Mouse (Mus musculus) limb, embryonic 10.5 days (tissue): ENCODE measurements around the gene Lpar3. TPM values are rescaled to one million over a fixed set of nuclear protein-coding genes. Genes with fewer than 3 reads are reported as not detected.

Experiments used
- DNase-seq: peaks from one replicate; pipeline ENCODE4 v3.0.0-alpha.2; 2017; ENCODE audit warnings: low spot score
- H3K27ac ChIP-seq: fragments of 300-500 bp; sonication (generic); 2 replicates; pipeline ENCODE4 v1.5.1; 2016; ENCODE audit warnings: mild to moderate bottlenecking
- H3K27me3 ChIP-seq: fragments of 300-500 bp; sonication (generic); 2 replicates; pipeline ENCODE4 v1.6.1; 2016; ENCODE audit warnings: low read depth, mild to moderate bottlenecking; ENCODE audit not compliant: poor library complexity, severe bottlenecking
- H3K36me3 ChIP-seq: fragments of 300-500 bp; sonication (generic); 2 replicates; pipeline ENCODE4 v1.6.1; 2016; ENCODE audit warnings: mild to moderate bottlenecking, moderate library complexity
- H3K4me1 ChIP-seq: fragments of 300-500 bp; sonication (generic); 2 replicates; pipeline ENCODE4 v1.6.1; 2016
- H3K4me3 ChIP-seq: fragments of 300-500 bp; sonication (generic); 2 replicates; pipeline ENCODE4 v1.5.1; 2016; ENCODE audit warnings: mild to moderate bottlenecking, moderate library complexity
- H3K9me3 ChIP-seq: fragments of 300-500 bp; sonication (generic); replicated peaks from 2 replicates; pipeline ENCODE4 v1.6.1; 2016; ENCODE audit warnings: mild to moderate bottlenecking
- WGBS: fragments of 180-500 bp; shearing (Covaris S2); methylation state at CpG from one replicate; pipeline ENCODE4 v1.1.7; 2016; 5-methylcytosine and 5-hydroxymethylcytosine counted together
- polyA plus RNA-seq: library from polyadenylated mRNA; unstranded; fragments of >200 nt; fragmentation: Nextera tagmentation; extraction: Ambion mirVana; gene quantifications from 2 replicates; pipeline ENCODE4 v1.2.1, GENCODE M21; 2016

Gene Lpar3
- polyA plus RNA-seq, 1 experiment from 2014 or later, result 0.48 TPM

DNA sequence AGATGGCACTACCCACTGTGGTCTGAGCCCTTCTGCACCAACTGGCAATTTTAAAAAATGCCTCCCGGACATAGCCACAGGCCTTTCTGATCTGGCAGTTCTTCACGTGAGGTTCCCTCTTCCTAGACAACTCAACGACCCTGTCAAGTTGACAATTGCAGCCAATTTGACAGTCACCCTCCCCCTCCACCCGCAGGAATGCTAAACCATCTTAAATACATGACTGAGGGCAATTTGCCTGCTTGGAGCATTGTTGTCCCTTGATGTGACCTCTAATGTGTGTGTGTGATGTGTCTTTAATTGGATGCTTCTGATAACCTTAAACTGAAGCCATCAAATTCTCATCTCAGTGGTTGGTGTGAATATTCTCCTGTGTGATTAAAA lies 55.3 kb downstream of the Lpar3 start:
- WGBS, result 39% methylated on average over 4 of the region's 4 CpGs
- peaks cover 27% of the 10 kb centered on the region for H3K4me1 ChIP-seq
- no peak overlapping the region for H3K4me3 ChIP-seq
- no peak overlapping the region for H3K27ac ChIP-seq
- no peaks in the 10 kb centered on the region for H3K27me3 ChIP-seq
- no peaks in the 10 kb centered on the region for H3K36me3 ChIP-seq
- DNase-seq, result no peak
- no peaks in the 10 kb centered on the region for H3K9me3 ChIP-seq

DNA sequence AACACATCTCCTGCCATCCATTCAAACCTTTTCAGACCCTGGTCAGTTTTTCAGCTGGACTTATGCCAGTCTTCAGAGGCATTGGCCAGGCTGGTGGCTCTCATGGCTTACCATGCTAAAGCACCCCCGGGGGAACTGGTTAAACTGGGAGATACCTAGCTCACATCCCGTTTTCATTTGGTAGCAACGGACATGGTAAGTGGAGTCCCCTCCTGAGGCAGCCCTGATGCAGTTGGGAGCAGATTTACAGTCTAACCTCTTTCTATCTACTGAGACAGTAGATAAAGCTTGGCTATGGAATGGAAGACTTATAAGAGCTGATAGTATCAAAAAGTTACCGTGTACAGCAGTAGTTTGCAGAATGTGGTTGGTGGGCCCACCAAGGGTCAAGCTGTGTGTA lies 56.2 kb downstream of the Lpar3 start:
- Histone ChIP-seq H3K4me3 (no peak overlapping the region), H3K27ac (no peak overlapping the region), H3K9me3 (no peaks in the 10 kb centered on the region), H3K36me3 (no peaks in the 10 kb centered on the region), H3K27me3 (no peaks in the 10 kb centered on the region), H3K4me1 (peaks cover 27% of the 10 kb centered on the region)
- 93% methylated on average over 4 of the region's 4 CpGs for WGBS
- no peak for DNase-seq

DNA sequence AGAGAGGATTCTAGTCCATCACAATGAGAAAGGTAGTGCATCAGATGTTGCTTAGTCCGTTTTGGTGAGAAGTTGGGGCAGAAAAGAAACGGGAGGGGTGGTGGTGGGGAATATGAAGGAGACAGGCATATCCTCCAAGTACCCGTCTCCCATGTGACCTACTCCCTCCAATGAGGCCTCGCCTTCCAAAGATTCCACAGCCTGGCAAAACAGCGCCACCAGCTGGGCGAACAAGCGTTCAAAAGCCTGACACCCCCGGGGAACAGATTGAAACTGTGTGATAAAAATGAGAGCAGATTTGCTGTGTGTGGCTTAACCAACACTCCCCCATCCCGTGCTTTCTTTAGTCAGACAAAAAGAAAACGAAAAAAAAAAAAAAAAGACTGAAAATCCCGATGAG lies 56.7 kb downstream of the Lpar3 start:
- Histone ChIP-seq H3K9me3 (no peaks in the 10 kb centered on the region), H3K36me3 (no peaks in the 10 kb centered on the region), H3K27ac (no peak overlapping the region), H3K4me1 (peaks cover 27% of the 10 kb centered on the region), H3K4me3 (no peak overlapping the region), H3K27me3 (no peaks in the 10 kb centered on the region)
- 84% methylated on average over 11 of the region's 11 CpGs for WGBS
- no peak for DNase-seq

DNA sequence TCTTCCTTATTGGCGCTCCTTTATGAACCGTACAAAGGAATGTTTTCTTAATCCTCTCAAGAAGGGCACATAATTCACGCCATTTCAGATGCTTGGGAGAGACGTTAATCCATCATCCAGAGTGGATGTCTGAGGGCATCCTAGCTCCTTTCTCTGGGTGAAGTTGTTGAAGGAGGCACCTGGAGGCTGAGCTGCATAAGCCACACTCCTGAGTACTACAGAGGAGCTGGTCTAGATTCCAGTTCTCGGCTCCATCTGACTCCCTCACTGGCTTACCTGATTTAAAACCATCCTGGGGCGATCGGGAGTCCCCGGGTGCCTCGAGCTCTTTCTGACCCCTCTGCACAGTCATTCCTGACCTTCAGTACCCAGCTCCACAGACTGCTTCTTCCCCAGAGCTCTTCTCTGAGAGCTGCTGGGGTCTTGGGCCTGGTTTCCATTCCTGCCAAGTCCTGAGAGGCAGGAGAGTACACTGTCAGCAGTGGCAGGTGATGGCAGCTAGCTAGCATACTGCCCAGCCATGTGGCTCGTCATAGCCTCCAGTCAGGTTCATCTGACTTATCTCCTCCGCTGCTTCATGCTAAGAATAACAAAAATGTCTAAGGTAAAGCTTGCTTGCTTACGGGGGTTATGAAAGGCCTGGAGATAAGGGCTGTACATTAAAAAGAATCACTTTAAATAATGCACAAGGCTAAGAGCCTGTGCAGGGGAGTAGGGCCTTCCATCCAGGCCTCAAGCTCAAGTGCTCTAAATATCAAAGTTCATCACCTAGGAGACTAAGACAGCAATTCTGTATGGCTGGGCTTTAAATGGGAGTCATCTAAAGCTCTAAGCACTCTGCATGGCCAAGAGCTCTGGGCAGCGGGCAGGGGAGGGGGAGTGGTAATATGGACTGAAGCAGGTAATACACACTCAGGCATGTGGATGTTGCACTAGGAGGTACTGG lies 57.7 kb downstream of the Lpar3 start:
- no peaks in the 10 kb centered on the region for H3K27me3 ChIP-seq
- 80% methylated on average over 13 of the region's 13 CpGs for WGBS
- H3K36me3 ChIP-seq, result no peaks in the 10 kb centered on the region
- no peak for DNase-seq
- H3K4me3 ChIP-seq, result no peak overlapping the region
- H3K9me3 ChIP-seq, result no peaks in the 10 kb centered on the region
- H3K4me1 ChIP-seq, result peaks cover 21% of the 10 kb centered on the region
- H3K27ac ChIP-seq, result no peak overlapping the region

DNA sequence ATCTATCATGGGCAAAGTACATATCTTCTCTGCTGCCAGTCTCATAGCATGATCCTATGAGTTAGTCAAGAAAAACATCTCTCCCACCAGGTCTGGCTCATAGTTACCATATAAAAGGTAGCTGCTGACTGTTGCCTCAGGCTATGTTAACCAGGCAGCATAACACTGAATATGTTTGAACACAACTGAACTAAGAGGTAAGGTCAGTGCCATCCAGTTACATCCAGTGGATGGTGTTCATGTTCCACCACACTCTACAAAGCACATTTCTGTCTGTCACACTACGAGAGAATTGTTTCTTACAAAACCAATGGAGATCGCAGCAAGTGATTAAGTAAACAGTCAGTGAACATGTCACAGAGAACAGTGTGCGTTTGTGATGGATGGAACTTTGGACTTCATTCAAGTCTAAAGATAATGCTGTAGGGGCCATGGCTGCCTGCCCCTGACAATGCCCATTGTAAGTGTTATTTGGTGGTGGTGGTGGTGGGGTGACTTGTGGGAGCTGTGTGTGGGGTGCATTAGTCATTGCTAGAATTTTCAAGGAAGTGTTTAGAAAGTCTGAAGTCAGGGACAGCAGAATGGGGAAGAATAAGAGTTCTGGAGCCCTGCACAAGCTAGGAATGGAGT lies 63.1 kb downstream of the Lpar3 start:
- Histone ChIP-seq H3K9me3 (no peaks in the 10 kb centered on the region), H3K36me3 (no peaks in the 10 kb centered on the region), H3K4me1 (no peaks in the 10 kb centered on the region), H3K4me3 (no peak overlapping the region), H3K27ac (no peak overlapping the region), H3K27me3 (no peaks in the 10 kb centered on the region)
- WGBS, result 94% methylated on average over 3 of the region's 3 CpGs
- DNase-seq, result no peak

DNA sequence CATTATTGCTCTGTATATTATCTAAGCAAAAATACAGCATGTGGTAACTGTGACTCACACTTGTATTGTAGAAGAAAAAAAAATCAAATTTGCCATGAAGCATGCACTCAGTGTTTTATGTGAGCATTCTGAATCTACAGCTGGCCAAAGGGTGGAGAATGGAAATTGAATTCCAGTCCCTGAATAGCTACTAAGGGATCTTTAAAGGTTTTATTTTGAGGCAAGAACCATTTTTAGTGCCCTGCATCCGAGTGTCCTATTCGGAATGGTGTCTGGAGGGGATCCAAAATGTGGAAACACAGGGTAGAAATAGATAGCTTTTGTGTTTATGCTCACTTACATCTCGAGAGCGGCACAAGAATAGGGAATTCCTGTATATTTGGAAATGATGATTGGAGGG lies 65.4 kb downstream of the Lpar3 start:
- Histone ChIP-seq H3K27ac (no peak overlapping the region), H3K4me1 (no peaks in the 10 kb centered on the region), H3K36me3 (no peaks in the 10 kb centered on the region), H3K27me3 (no peaks in the 10 kb centered on the region), H3K4me3 (no peak overlapping the region), H3K9me3 (no peaks in the 10 kb centered on the region)
- no peak for DNase-seq
- WGBS, result 89% methylated on average over 4 of the region's 4 CpGs

DNA sequence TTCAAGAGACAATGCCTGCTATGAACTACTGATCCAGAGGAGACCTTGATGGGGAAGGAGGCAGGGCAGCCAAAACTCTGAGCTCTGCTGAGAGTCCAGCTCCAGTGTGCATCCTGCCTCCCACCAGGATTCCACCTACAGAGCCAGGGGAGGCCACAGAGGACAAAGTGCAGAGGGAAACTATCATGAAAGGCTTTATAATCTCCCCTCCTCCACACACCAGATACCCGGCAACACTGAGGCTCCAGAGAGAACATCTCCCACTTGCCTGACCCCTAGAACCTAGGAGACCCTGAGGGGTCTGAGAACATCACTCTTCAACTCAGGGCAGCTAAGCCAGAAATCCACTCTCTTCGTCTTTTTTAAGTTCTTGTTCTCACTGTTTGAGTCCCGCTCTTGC lies 71.2 kb downstream of the Lpar3 start:
- Histone ChIP-seq H3K27ac (no peak overlapping the region), H3K27me3 (no peaks in the 10 kb centered on the region), H3K4me3 (no peak overlapping the region), H3K36me3 (no peaks in the 10 kb centered on the region), H3K4me1 (no peaks in the 10 kb centered on the region), H3K9me3 (no peaks in the 10 kb centered on the region)
- no peak for DNase-seq
- WGBS, result 78% methylated on average over 3 of the region's 3 CpGs

DNA sequence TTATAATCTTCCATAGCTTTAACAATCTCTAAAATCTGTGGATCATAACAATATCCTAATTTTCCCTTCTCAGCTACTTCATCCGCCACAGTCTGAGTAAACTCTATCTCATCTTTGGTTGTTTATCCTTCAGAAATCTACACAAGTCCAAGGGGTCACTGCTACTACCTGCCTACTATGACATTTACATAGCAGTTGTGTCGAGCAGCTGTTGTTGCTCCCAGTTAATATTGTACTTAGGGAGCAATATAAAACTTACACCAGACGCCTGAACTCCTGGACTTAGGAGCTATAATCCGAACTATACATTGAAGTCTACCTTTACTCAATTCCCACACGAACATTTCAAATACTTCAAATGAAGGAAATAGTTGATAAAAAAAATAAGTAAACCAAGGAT lies 71.8 kb downstream of the Lpar3 start:
- H3K27ac ChIP-seq, result no peak overlapping the region
- no peaks in the 10 kb centered on the region for H3K9me3 ChIP-seq
- H3K4me1 ChIP-seq, result no peaks in the 10 kb centered on the region
- H3K4me3 ChIP-seq, result no peak overlapping the region
- no peak for DNase-seq
- no peaks in the 10 kb centered on the region for H3K36me3 ChIP-seq
- H3K27me3 ChIP-seq, result no peaks in the 10 kb centered on the region
- 87% methylated on average over 5 of the region's 5 CpGs for WGBS

DNA sequence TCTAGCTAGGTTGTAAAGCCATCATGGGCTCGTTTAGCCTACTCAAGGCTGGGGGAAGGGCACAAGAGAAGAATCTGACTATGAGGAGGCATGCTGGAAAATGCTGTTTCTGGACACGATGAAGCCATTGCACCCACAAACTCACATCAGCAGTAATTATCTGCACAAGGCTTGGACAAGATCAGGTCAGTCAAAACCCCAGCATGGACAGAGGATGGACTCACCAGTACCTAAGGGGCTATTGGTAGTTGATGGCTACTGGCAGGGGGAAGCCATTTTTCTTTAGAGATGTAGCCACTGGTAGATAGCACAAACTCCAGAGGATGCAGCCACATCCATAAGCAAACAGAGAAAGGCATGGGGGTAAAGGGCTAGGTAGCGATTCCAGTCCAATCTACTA lies 81.7 kb downstream of the Lpar3 start:
- H3K4me1 ChIP-seq, result no peaks in the 10 kb centered on the region
- no peaks in the 10 kb centered on the region for H3K36me3 ChIP-seq
- H3K27me3 ChIP-seq, result no peaks in the 10 kb centered on the region
- no peak overlapping the region for H3K27ac ChIP-seq
- DNase-seq, result no peak
- no peaks in the 10 kb centered on the region for H3K9me3 ChIP-seq
- no peak overlapping the region for H3K4me3 ChIP-seq
- WGBS, result 54% methylated on average over 3 of the region's 3 CpGs

DNA sequence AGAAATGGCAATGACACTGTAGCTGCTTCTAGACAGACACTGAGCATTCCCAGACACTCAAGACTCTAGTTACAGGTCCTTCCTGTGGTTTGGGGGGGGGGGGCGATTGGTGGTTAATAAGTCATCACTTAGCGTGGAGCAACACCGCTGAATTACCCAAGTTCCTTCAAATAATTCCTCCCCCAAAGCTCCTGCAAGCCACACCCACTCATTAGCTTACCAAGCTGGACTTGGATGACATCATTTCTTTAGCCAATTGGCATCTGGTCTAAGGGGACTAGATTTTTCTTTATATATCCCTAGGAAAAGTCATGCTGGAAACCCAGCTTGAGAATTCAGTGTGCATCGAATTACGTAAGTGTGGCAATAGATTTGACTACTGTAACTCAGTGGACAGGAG lies 82.4 kb downstream of the Lpar3 start:
- no peak overlapping the region for H3K4me3 ChIP-seq
- peaks cover 3% of the 10 kb centered on the region; the same call in 1 of the 2 replicates for H3K4me1 ChIP-seq
- H3K27ac ChIP-seq, result no peak overlapping the region
- H3K27me3 ChIP-seq, result no peaks in the 10 kb centered on the region
- WGBS, result 90% methylated on average over 5 of the region's 5 CpGs
- no peak for DNase-seq
- no peaks in the 10 kb centered on the region for H3K9me3 ChIP-seq
- H3K36me3 ChIP-seq, result no peaks in the 10 kb centered on the region

DNA sequence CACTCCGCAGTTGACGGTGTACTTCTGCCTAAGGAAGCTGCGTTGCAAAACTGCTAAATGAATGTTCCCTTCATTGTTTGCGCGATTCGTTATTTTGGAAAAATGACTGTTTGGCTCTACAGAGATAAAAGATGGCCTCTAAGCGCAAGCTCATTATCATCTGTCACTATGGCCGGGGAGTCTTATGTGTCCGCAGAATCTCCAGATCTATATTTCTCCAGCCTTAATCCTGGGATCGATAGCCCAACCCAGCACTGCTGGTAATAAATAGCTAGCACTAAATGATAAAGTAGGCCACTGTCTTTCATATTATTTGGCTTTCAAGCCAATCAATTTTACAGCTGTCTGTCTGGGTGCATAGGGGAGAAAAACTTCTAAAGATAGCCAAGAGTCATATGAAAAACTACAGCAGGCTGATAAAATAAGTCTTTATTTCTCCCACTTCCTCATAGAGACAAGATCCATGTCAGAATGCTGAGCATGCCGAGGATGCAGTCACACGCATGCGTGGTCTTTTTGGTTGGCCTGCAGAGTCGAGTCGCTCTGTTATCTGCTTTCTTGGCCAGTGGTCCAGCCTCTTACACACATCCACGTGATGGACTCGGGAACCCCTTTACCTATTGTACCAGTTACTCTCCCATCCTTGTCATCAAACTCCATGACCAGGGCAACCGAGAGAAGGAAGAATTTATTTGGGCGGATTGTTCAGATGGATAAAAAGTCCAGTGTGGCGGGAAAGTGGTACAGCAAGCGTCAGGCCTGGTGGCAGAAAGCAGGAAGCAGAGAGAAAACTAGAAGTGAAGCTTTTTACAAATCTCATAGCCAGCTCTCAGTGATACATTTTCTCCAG lies 84.0 kb downstream of the Lpar3 start:
- Histone ChIP-seq H3K36me3 (no peaks in the 10 kb centered on the region), H3K4me1 (peaks cover 5% of the 10 kb centered on the region; the same call in 1 of the 2 replicates), H3K4me3 (no peak overlapping the region), H3K27me3 (no peaks in the 10 kb centered on the region), H3K27ac (no peak overlapping the region), H3K9me3 (no peaks in the 10 kb centered on the region)
- DNase-seq, result no peak
- WGBS, result 87% methylated on average over 21 of the region's 21 CpGs

DNA sequence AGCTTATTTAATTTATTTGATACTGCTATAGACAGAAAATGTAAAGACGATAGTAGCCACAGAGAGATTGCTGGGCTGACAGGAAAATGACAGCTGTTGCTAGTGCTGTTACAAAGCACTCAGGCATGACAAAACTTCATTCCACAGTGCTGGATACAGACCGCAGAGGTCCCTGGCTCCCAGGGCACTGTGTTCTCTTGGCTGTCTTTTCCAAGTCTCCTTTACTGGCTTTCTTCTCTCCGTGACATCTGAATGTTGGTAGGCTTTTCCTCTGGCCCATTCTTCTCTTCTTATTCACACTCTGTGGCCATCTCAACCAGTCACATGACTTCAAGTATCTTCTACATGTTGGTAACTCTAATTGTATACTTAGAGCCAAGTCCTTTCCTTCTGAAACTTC lies 86.6 kb downstream of the Lpar3 start:
- WGBS, result 85% methylated on average over 3 of the region's 3 CpGs
- DNase-seq, result no peak
- H3K9me3 ChIP-seq, result no peaks in the 10 kb centered on the region
- peaks cover 15% of the 10 kb centered on the region for H3K4me1 ChIP-seq
- H3K4me3 ChIP-seq, result no peak overlapping the region
- no peaks in the 10 kb centered on the region for H3K36me3 ChIP-seq
- no peak overlapping the region for H3K27ac ChIP-seq
- no peaks in the 10 kb centered on the region for H3K27me3 ChIP-seq

DNA sequence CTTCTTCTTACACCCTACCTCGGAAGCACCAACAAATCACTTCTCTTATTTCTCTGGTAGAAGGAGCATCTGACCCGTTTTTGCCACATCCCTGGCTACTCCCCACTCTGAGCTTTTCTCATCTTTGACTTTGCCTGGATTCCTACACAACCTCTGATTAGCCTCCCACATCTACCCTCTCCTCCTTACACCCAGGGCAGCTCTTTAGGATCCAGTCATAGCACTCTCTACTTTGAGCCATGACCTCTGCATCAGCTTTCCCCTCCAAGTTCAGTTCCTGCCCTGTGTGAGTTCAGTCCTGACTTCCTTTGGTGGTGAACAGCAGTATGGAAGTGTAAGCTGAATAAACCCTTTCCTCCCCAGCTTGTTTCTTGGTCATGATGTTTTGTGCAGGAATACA lies 87.1 kb downstream of the Lpar3 start:
- Histone ChIP-seq H3K9me3 (no peaks in the 10 kb centered on the region), H3K27ac (no peak overlapping the region; the same call in 1 of the 2 replicates), H3K27me3 (no peaks in the 10 kb centered on the region), H3K4me3 (no peak overlapping the region), H3K36me3 (no peaks in the 10 kb centered on the region), H3K4me1 (peaks cover 15% of the 10 kb centered on the region)
- WGBS, result 69% methylated on average over 2 of the region's 2 CpGs
- no peak for DNase-seq
